Mouse (Mus musculus) limb, embryonic 11.5 days (tissue): ENCODE measurements around the gene Ahctf1. TPM values are rescaled to one million over a fixed set of nuclear protein-coding genes. Genes with fewer than 3 reads are reported as not detected.
"Not testable (repeated sequence)": the region's sequence is repeated elsewhere in the genome, so short reads cannot be mapped to it uniquely, and the experiment has no call there.

Experiments
- ATAC-seq: fragments of 200-750 bp; cut with Nextera tagmentation; 2 replicates; pipeline ENCODE4 v1.8.0; 2017; ENCODE audit warnings: low read depth; ENCODE audit not compliant: insufficient number of reproducible peaks, low FRiP score, low TSS enrichment
- DNase-seq: peaks from one replicate; pipeline ENCODE4 v3.0.0-alpha.2; 2015; ENCODE audit warnings: low spot score
- H3K27ac ChIP-seq: fragments of 300-500 bp; sonication (generic); replicated peaks from 2 replicates; pipeline ENCODE4 v1.5.1; 2014; ENCODE audit warnings: low read depth, mild to moderate bottlenecking, low read length
- H3K27me3 ChIP-seq: fragments of 300-500 bp; sonication (generic); 2 replicates; pipeline ENCODE4 v1.6.1; 2014; ENCODE audit warnings: mild to moderate bottlenecking, low read length, mixed read lengths; ENCODE audit not compliant: control insufficient read depth, insufficient read depth
- H3K36me3 ChIP-seq: fragments of 300-500 bp; sonication (generic); 2 replicates; pipeline ENCODE4 v1.6.1; 2014; ENCODE audit warnings: mild to moderate bottlenecking, low read length, moderate library complexity, mixed read lengths; ENCODE audit not compliant: control insufficient read depth, insufficient read depth
- H3K4me1 ChIP-seq: fragments of 300-500 bp; sonication (generic); 2 replicates; pipeline ENCODE4 v1.6.1; 2014; ENCODE audit warnings: low read length, mixed read lengths; ENCODE audit not compliant: control insufficient read depth, insufficient read depth
- H3K4me2 ChIP-seq: fragments of 300-500 bp; sonication (generic); 2 replicates; pipeline ENCODE4 v1.6.1; 2014; ENCODE audit warnings: low read depth, mild to moderate bottlenecking, moderate library complexity; ENCODE audit not compliant: severe bottlenecking
- H3K4me3 ChIP-seq: fragments of 300-500 bp; sonication (generic); 2 replicates; pipeline ENCODE4 v1.5.1; 2014; ENCODE audit warnings: low read depth, low read length
- H3K9ac ChIP-seq: fragments of 300-500 bp; sonication (generic); 2 replicates; pipeline ENCODE4 v1.6.1; 2014; ENCODE audit warnings: mild to moderate bottlenecking, low read length
- H3K9me3 ChIP-seq: fragments of 300-500 bp; sonication (generic); 2 replicates; pipeline ENCODE4 v1.6.1; 2016; ENCODE audit warnings: low read length; ENCODE audit not compliant: control insufficient read depth
- WGBS: fragments of 180-500 bp; shearing (Covaris S2); extraction: QIAGEN DNeasy Blood & Tissue Kit; methylation state at CpG from one replicate; pipeline ENCODE4 v1.1.7; 2014; 5-methylcytosine and 5-hydroxymethylcytosine counted together
- polyA plus RNA-seq: library from polyadenylated mRNA; unstranded; fragments of >200 nt; fragmentation: Nextera tagmentation; extraction: Ambion mirVana; gene quantifications from 2 replicates; pipeline ENCODE4 v1.2.1, GENCODE M21; 2014

Ahctf1 gene
- polyA plus RNA-seq, 1 experiment from 2014 or later: 37.0 TPM

DNA sequence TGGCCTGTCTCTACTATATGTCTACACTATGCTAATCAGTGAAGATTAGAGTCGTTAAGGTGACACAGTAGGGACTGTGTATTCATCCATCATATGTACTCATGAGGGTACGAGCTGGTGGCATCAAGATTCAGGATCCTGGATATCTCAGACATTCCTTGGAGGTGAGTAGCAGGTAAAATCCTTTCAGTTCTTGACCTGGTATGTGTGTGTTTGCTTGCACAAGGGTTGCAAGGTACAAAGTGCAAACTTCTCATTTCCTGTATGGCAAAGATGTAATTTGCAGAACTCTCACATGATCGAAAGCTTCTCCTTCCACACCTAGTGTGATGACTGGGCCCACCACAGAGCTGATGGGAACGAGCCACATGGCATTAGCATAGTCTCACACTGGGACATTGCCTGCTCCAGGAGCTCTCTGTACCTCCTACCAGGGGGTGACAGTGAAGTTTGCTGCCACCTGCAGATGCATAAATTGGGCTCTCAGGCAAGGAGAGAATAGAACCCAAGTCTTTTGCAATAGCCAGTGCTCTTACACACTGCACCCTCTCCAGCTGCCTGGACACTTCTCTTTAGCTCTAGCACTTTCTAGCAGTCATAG, 59.8 kb downstream of the Ahctf1 start:
- Histone ChIP-seq H3K27me3 (no peaks in the 10 kb centered on the region), H3K9me3 (no peaks in the 10 kb centered on the region), H3K4me3 (no peak overlapping the region), H3K9ac (no peak overlapping the region), H3K4me2 (no peak overlapping the region), H3K36me3 (peaks cover 3% of the 10 kb centered on the region; the same call in 1 of the 2 replicates), H3K27ac (no peak overlapping the region), H3K4me1 (no peaks in the 10 kb centered on the region)
- ATAC-seq: no peak
- DNase-seq: no peak
- 84% methylated on average over 4 of the region's 4 CpGs for WGBS

DNA sequence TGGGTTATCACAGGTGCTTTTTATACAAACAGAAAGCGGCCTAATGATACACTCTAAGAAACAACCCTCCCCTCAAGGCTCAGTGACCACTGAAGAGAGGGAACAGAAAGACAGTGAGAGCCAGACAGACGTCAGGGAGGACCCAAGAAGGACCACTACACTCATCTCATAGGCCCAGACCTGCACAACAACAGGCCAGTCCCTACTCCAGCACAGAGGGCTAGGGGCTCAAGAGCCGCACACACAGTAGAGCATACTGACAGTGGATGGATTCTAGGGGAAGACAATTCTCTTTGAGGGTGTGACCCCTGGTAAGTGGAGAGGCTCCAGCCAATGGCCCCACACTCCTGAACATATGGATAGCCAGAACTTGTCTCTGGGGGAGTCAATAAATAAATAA, 67.0 kb downstream of the Ahctf1 start:
- H3K27me3 ChIP-seq: no peaks in the 10 kb centered on the region
- H3K27ac ChIP-seq: no peak overlapping the region
- DNase-seq (no peak), ATAC-seq (no peak)
- H3K4me1 ChIP-seq: no peaks in the 10 kb centered on the region
- no peaks in the 10 kb centered on the region for H3K36me3 ChIP-seq
- no peak overlapping the region for H3K4me2 ChIP-seq
- no peak overlapping the region for H3K4me3 ChIP-seq
- H3K9ac ChIP-seq: no peak overlapping the region
- H3K9me3 ChIP-seq: no peaks in the 10 kb centered on the region
- WGBS: 85% methylated on average over 3 of the region's 3 CpGs

DNA sequence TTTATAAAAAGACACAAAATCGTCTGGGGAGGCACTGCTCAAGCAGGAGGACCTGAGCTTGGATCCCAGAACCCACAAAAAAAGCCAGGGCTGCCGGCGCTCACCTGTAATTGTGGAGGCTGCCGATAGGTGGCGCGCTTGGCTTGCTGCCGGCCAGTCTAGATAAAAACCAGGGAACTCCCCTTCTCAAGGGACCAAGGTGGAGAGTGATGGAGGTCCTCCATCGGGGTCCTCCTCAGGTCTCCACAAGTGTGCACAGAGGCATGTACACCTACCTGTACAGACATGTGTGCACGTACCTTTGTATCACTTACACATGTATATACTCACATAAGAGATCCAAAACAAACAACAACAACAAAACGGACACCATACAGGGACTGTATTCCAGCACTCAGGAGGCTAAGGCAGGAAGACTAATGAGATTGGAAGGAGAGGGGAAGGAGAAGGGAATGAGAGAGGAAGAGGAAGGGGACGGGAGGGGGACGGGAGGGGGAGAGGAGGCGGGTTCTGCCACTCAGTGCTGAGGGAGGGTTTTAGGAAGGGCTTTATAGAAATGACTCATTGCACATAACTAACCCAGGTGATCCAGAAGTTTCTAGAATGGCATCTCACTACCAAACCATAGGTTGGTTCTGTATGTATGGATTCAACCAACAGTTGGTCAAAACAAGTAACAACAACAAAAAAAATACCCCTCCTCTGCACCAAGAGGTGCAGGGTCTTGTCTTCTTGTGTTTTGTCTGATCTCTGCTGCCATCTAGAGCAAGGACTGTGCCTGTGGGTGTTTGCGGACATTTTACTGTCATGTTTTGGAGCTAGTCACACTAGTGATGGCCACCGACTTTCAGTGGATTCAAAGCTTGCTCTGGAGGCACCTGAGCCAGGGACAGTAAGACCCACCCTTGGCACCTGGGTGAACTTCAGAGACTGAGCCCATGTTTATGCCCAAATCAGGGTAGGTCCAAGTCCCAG, 68.7 kb downstream of the Ahctf1 start:
- H3K4me3 ChIP-seq: no peak overlapping the region
- H3K27ac ChIP-seq: no peak overlapping the region
- no peaks in the 10 kb centered on the region for H3K9me3 ChIP-seq
- H3K9ac ChIP-seq: no peak overlapping the region
- no peaks in the 10 kb centered on the region for H3K4me1 ChIP-seq
- ATAC-seq: no peak
- H3K36me3 ChIP-seq: no peaks in the 10 kb centered on the region
- DNase-seq: peak; percentile 70
- WGBS: 36% methylated on average over 15 of the region's 15 CpGs
- H3K27me3 ChIP-seq: no peaks in the 10 kb centered on the region
- no peak overlapping the region for H3K4me2 ChIP-seq

GRCm38 (mm10) chr1:179731391-179731790, 72.1 kb downstream of the Ahctf1 start:
- WGBS: 93% methylated on average over 3 of the region's 3 CpGs
- Histone ChIP-seq H3K4me1 (no peaks in the 10 kb centered on the region), H3K9me3 (no peaks in the 10 kb centered on the region), H3K4me3 (no peak overlapping the region), H3K27me3 (no peaks in the 10 kb centered on the region), H3K4me2 (no peak overlapping the region), H3K27ac (no peak overlapping the region), H3K9ac (no peak overlapping the region), H3K36me3 (no peaks in the 10 kb centered on the region)
- ATAC-seq (no peak), DNase-seq (no peak)

- no peaks in the 10 kb centered on the region for H3K4me1 ChIP-seq
- no peak for ATAC-seq
- 88% methylated on average over 10 of the region's 10 CpGs for WGBS
- H3K9ac ChIP-seq: no peak overlapping the region
- no peaks in the 10 kb centered on the region for H3K27me3 ChIP-seq
- no peaks in the 10 kb centered on the region for H3K9me3 ChIP-seq
- no peaks in the 10 kb centered on the region for H3K36me3 ChIP-seq
- H3K4me2 ChIP-seq: no peak overlapping the region
- no peak overlapping the region for H3K27ac ChIP-seq
- no peak overlapping the region for H3K4me3 ChIP-seq
- DNase-seq: no peak
Observed at GRCm38 (mm10) chr1:179728661-179729060, 74.8 kb downstream of the Ahctf1 start.

DNA sequence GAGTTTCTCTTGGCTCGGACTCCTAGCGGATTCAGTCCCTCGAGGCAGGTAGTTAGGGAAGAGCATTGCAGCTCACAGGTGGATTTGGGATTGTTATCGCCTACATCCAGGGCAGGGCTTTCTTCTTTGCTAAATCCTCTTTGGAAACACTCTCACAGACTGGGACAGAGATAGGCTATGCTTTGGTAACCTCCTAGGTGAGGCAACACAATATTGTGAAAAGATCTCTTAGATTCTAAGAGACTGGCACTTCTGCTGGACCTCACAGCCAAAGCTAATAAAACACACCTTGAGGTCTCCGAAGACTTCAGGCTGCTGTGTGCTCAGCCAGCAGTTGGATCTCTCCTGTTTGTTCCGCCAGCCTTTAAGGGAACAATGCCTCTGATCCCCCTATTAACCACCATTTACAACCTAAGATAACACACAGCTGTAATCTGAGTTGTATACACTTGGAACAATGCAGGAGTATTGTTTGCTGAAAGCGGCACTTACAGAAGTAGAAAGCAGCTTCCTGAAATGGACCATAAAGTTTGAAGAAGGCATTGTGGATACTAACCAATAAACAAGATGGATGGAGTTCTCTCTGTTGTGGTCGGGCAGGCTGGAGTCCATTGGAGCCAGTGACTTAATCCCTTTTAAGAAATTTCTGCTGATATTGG, 80.5 kb downstream of the Ahctf1 start:
- DNase-seq: no peak
- Histone ChIP-seq H3K4me2 (no peak overlapping the region), H3K27me3 (no peaks in the 10 kb centered on the region), H3K4me1 (no peaks in the 10 kb centered on the region), H3K27ac (no peak overlapping the region), H3K9ac (no peak overlapping the region), H3K36me3 (no peaks in the 10 kb centered on the region), H3K4me3 (no peak overlapping the region), H3K9me3 (no peaks in the 10 kb centered on the region)
- WGBS: 62% methylated on average over 8 of the region's 8 CpGs
- ATAC-seq: no peak

GRCm38 (mm10) chr1:179715786-179716185, 87.7 kb downstream of the Ahctf1 start:
- 93% methylated on average over 4 of the region's 4 CpGs for WGBS

GRCm38 (mm10) chr1:179715289-179715688, 88.2 kb downstream of the Ahctf1 start:
- not testable (repeated sequence) for H3K4me1 ChIP-seq, H3K4me2 ChIP-seq, H3K9ac ChIP-seq, DNase-seq, ATAC-seq, H3K9me3 ChIP-seq, H3K4me3 ChIP-seq, H3K27me3 ChIP-seq, H3K36me3 ChIP-seq, H3K27ac ChIP-seq
- 97% methylated on average over 4 of the region's 4 CpGs for WGBS

More at GRCm38 (mm10) chr1:179715786-179716185, 87.7 kb downstream of the Ahctf1 start:
- H3K9me3 ChIP-seq: no peaks in the 10 kb centered on the region
- no peaks in the 10 kb centered on the region for H3K4me1 ChIP-seq
- H3K4me2 ChIP-seq: no peak overlapping the region
- no peak overlapping the region for H3K27ac ChIP-seq
- H3K27me3 ChIP-seq: no peaks in the 10 kb centered on the region
- H3K36me3 ChIP-seq: no peaks in the 10 kb centered on the region
- H3K4me3 ChIP-seq: no peak overlapping the region
- H3K9ac ChIP-seq: no peak overlapping the region
- ATAC-seq (no peak), DNase-seq (no peak)
